Mouse (Mus musculus) myocyte (in vitro differentiated cells): ENCODE results near the gene Olfr110. TPM values are rescaled to one million over a fixed set of nuclear protein-coding genes. Genes with fewer than 3 reads are reported as not detected.

ENCODE experiments used
- H3K27me3 ChIP-seq: one replicate; pipeline ENCODE4 v1.6.1; 2011; ENCODE audit not compliant: control insufficient read depth, insufficient read depth, insufficient read length
- H3K36me3 ChIP-seq: one replicate; pipeline ENCODE4 v1.6.1; 2011; ENCODE audit not compliant: control insufficient read depth, insufficient read depth
- H3K4me2 ChIP-seq: one replicate; pipeline ENCODE4 v1.6.1; 2011; ENCODE audit warnings: low read depth, control low read depth
- H3K4me3 ChIP-seq: one replicate; pipeline ENCODE4 v1.5.1; 2011; ENCODE audit warnings: mild to moderate bottlenecking, control low read depth, moderate library complexity
- H3K79me2 ChIP-seq: one replicate; pipeline ENCODE4 v1.6.1; 2011; ENCODE audit not compliant: control insufficient read depth, insufficient read depth
- H3ac ChIP-seq: one replicate; pipeline ENCODE4 v1.6.1; 2011; ENCODE audit not compliant: control insufficient read depth, insufficient read length
- CEBPB ChIP-seq: IDR thresholded peaks from 2 replicates; pipeline ENCODE4 v1.6.1; 2011; ENCODE audit warnings: mild to moderate bottlenecking, moderate library complexity; ENCODE audit not compliant: poor library complexity, insufficient read depth, severe bottlenecking
- E2F4 ChIP-seq: IDR thresholded peaks from one replicate; pipeline ENCODE4 v1.6.1; 2011; ENCODE audit warnings: mild to moderate bottlenecking, control low read depth, moderate library complexity; ENCODE audit not compliant: insufficient read depth
- MAX ChIP-seq: IDR thresholded peaks from one replicate; pipeline ENCODE4 v1.6.1; 2011; ENCODE audit warnings: low read depth, mild to moderate bottlenecking, control low read depth
- MYOD1 ChIP-seq, 3 experiments: IDR thresholded peaks; one replicate each; pipeline ENCODE4 v1.6.1; 2011; ENCODE audit warnings: control low read depth in 2 of 3, low read depth in 2 of 3, mild to moderate bottlenecking in 2 of 3, moderate library complexity in 1 of 3; ENCODE audit not compliant: insufficient read length in 2 of 3, control insufficient read depth in 1 of 3
- MYOG ChIP-seq, 3 experiments: IDR thresholded peaks; one replicate each; pipeline ENCODE4 v1.6.1; 2011; ENCODE audit warnings: control low read depth in 2 of 3, low read depth in 2 of 3, mild to moderate bottlenecking in 2 of 3; ENCODE audit not compliant: insufficient read length in 2 of 3, control insufficient read depth in 1 of 3, insufficient read depth in 1 of 3
- POLR2A ChIP-seq: IDR thresholded peaks from one replicate; pipeline ENCODE4 v1.6.1; 2011; ENCODE audit warnings: low read depth, mild to moderate bottlenecking, control low read depth, moderate library complexity; ENCODE audit not compliant: insufficient read length
- POLR2AphosphoS2 ChIP-seq: IDR thresholded peaks from one replicate; pipeline ENCODE4 v1.6.1; 2011; ENCODE audit warnings: low read depth, control low read depth; ENCODE audit not compliant: insufficient read length
- REST ChIP-seq: IDR thresholded peaks from one replicate; pipeline ENCODE4 v1.6.1; 2011; ENCODE audit warnings: mild to moderate bottlenecking, control low read depth, moderate library complexity; ENCODE audit not compliant: insufficient read depth, insufficient read length
- SRF ChIP-seq: IDR thresholded peaks from one replicate; pipeline ENCODE4 v1.6.1; 2011; ENCODE audit warnings: low read depth; ENCODE audit not compliant: control insufficient read depth, insufficient read length
- TCF12 ChIP-seq: IDR thresholded peaks from one replicate; pipeline ENCODE4 v1.6.1; 2011; ENCODE audit warnings: mild to moderate bottlenecking, control low read depth; ENCODE audit not compliant: poor library complexity, insufficient read depth, severe bottlenecking
- TCF3 ChIP-seq: IDR thresholded peaks from one replicate; pipeline ENCODE4 v1.6.1; 2011; ENCODE audit warnings: low read depth, control low read depth; ENCODE audit not compliant: insufficient read length
- USF1 ChIP-seq: IDR thresholded peaks from one replicate; pipeline ENCODE4 v1.6.1; 2011; ENCODE audit warnings: low read depth, mild to moderate bottlenecking, control low read depth, moderate library complexity
- polyA plus RNA-seq: library from polyadenylated mRNA; unstranded; fragments of >200 nt; fragmentation: generic; extraction: Trizol; gene quantifications from one replicate; pipeline ENCODE4 v1.2.1, GENCODE M21; 2012; ENCODE audit warnings: missing spikeins

Gene Olfr110
- not detected for polyA plus RNA-seq

DNA sequence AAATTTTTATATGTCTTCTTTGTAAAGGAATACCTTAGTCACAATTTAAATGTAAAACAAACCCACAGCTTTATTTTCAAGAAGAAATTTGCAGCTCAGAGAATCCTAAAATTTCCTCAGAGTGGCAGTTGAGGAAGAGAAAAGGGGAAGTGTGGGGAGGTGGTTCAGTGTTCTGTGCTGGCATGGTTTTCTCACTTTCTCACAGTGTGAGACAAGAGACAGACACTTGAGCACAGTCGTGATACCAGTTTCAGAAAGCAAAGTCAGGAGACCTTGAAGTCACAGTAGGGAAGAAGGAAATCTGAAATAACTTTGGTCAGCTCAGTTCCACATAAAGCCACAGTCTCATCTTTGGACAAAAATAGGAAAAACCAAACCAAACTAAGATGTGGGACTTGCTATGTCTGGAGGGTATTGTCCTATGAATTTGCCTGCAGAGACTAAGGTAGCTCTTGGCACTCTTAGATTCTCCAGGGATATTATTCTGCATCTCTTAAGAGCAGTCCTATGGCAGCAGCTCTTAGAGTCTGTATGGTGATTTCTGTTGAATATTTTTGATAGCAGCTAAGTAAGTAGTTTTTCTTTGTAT is at the start of gene Olfr110:
Olfr110 (plus strand) TSS at position 539 of the 589 bp plus-strand sequence.
- no peak within 1 kb of the TSS for H3K4me3 ChIP-seq
- no peak within 1 kb of the TSS for H3K4me2 ChIP-seq
- no peaks in the 10 kb centered on the region for H3K79me2 ChIP-seq

DNA sequence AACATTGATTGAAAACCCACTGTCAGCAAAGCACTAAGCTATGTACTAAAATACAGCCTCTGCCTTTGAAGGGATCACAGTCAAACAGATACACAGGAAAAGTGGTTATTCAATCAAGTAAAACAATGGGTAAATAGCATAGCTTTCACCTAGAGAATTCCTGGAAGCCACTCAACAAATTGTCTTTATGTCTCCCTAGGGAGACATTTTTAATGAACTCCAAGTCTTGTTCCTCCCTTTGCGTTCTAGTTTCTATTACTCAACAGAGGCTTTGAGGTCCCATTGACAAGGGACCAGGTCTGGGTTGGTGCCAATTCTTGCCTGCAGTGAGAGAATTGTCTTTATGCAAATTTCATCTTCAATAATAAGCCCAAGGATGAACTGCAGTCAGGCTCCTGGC is 47.1 kb upstream of the Olfr110 start, which contains the start of gene Olfr108:
Olfr108 (plus strand) TSS at position 301 of the 400 bp plus-strand sequence.
- Histone ChIP-seq H3ac (no peak within 1 kb of the TSS), H3K27me3 (no peaks in the 10 kb centered on the region), H3K79me2 (no peaks in the 10 kb centered on the region), H3K36me3 (no peaks in the 10 kb centered on the region), H3K4me2 (no peak within 1 kb of the TSS), H3K4me3 (no peak within 1 kb of the TSS)
- TF ChIP-seq TCF12 (no peak), MAX (no peak), TCF3 (no peak), SRF (no peak), USF1 (no peak), POLR2AphosphoS2 (no peak), MYOD1 (IDR thresholded peaks at IDR 0.05; ENCODE audit: control insufficient read depth in 1 of 3, insufficient read length in 2 of 3, low read depth in 2 of 3) (no peak), CEBPB (no peak), E2F4 (no peak), MYOG (IDR thresholded peaks at IDR 0.05; ENCODE audit: control insufficient read depth in 1 of 3, insufficient read depth in 1 of 3, insufficient read length in 2 of 3, low read depth in 2 of 3) (no peak), REST (no peak)

More for the DNA sequence above, at the start of gene Olfr110:
- H3K36me3 ChIP-seq = no peaks in the 10 kb centered on the region
- TF ChIP-seq MYOG (IDR thresholded peaks at IDR 0.05; ENCODE audit: control insufficient read depth in 1 of 3, insufficient read depth in 1 of 3, insufficient read length in 2 of 3, low read depth in 2 of 3) = no peak
- no peak for TF ChIP-seq CEBPB
- no peak for TF ChIP-seq POLR2AphosphoS2
- no peak for TF ChIP-seq POLR2A
- no peak for TF ChIP-seq MAX
- no peak for TF ChIP-seq SRF
- no peak for TF ChIP-seq MYOD1 (IDR thresholded peaks at IDR 0.05; ENCODE audit: control insufficient read depth in 1 of 3, insufficient read length in 2 of 3, low read depth in 2 of 3)
- TF ChIP-seq E2F4 = no peak
- no peak for TF ChIP-seq USF1
- TF ChIP-seq REST = no peak
- TF ChIP-seq TCF3 = no peak
- no peaks in the 10 kb centered on the region for H3K27me3 ChIP-seq
- H3ac ChIP-seq = no peak within 1 kb of the TSS

DNA sequence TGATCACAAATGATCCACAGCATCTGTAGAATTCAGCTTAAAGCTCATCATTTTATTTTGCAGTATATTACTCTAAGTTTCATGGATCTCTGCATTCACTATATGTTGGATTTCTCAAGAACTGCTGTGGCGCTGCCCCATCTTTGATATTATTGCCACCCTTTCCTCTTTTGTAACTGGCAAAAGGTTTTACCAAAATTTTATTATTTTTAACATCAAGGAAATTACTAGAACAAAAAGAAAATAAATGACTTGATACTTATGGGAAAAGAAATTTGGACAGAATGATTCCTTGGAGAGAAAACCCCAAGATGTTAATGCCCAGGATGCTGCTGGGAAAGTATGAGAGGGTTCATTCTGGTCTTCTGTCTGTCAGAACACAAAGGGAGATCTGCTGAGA is 33.7 kb upstream of the Olfr110 start, which contains the start of gene Olfr109:
Olfr109 (plus strand) TSS at position 301 of the 400 bp plus-strand sequence.
- no peak within 1 kb of the TSS for H3K4me2 ChIP-seq
- H3K4me3 ChIP-seq = no peak within 1 kb of the TSS

DNA sequence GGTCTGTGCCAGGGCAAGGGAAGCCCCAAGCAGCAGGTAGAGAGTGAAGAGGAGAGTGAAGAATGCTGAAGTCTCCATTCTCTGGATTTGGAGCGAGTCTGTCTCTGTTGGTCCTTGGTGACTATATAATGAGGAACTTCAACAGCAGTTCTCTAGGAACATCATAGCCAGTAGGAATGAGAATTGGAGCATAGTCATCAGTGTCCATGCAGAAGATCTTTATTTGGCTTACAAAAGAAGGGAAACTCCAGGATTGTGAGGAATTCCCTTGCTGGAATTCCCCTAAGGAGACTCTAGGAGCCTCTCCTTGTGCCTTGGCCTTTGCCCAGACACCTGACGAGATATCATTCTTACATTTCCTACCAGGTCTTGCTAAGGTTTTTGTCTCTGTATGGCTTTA is 8.8 kb upstream of the Olfr110 start, which contains the start of gene H2-M2:
H2-M2 (minus strand) TSS at position 101 of the 400 bp plus-strand sequence.
- Histone ChIP-seq H3K4me2 (no peak within 1 kb of the TSS), H3K27me3 (no peaks in the 10 kb centered on the region), H3ac (no peak within 1 kb of the TSS), H3K36me3 (no peaks in the 10 kb centered on the region), H3K79me2 (no peaks in the 10 kb centered on the region), H3K4me3 (no peak within 1 kb of the TSS)
- TF ChIP-seq POLR2A = no peak
- no peak for TF ChIP-seq MYOG (IDR thresholded peaks at IDR 0.05; ENCODE audit: control insufficient read depth in 1 of 3, insufficient read depth in 1 of 3, insufficient read length in 2 of 3, low read depth in 2 of 3)
- no peak for TF ChIP-seq POLR2AphosphoS2
- TF ChIP-seq MAX = no peak
- TF ChIP-seq SRF = no peak
- TF ChIP-seq E2F4 = no peak
- TF ChIP-seq USF1 = no peak
- no peak for TF ChIP-seq TCF3
- TF ChIP-seq REST = no peak
- TF ChIP-seq TCF12 = no peak
- no peak for TF ChIP-seq CEBPB
- no peak for TF ChIP-seq MYOD1 (IDR thresholded peaks at IDR 0.05; ENCODE audit: control insufficient read depth in 1 of 3, insufficient read length in 2 of 3, low read depth in 2 of 3)

More for the DNA sequence above, 33.7 kb upstream of the Olfr110 start, which contains the start of gene Olfr109:
- no peaks in the 10 kb centered on the region for H3K27me3 ChIP-seq
- no peak within 1 kb of the TSS for H3ac ChIP-seq
- no peaks in the 10 kb centered on the region for H3K36me3 ChIP-seq
- TF ChIP-seq REST = no peak
- no peak for TF ChIP-seq MAX
- no peak for TF ChIP-seq POLR2A
- no peak for TF ChIP-seq MYOD1 (IDR thresholded peaks at IDR 0.05; ENCODE audit: control insufficient read depth in 1 of 3, insufficient read length in 2 of 3, low read depth in 2 of 3)
- TF ChIP-seq TCF12 = no peak
- TF ChIP-seq CEBPB = no peak
- no peak for TF ChIP-seq TCF3
- no peak for TF ChIP-seq SRF
- TF ChIP-seq MYOG (IDR thresholded peaks at IDR 0.05; ENCODE audit: control insufficient read depth in 1 of 3, insufficient read depth in 1 of 3, insufficient read length in 2 of 3, low read depth in 2 of 3) = no peak
- TF ChIP-seq E2F4 = no peak
- TF ChIP-seq POLR2AphosphoS2 = no peak
- TF ChIP-seq USF1 = no peak
- no peaks in the 10 kb centered on the region for H3K79me2 ChIP-seq
